Mouse (Mus musculus): ENCODE data around the gene Slc35f5. TPM values are rescaled to one million over a fixed set of nuclear protein-coding genes. Genes with fewer than 3 reads are reported as not detected.

The Slc35f5 gene
- total and polyA plus RNA-seq, 3 experiments: 1.6 to 24.6 (median 15.1) TPM

- Histone ChIP-seq H3K4me3 (ENCODE audit: low read depth, low read length) (no peak overlapping the region), H3K27me3 (ENCODE audit: insufficient read depth, low read length) (no peaks in the 10 kb centered on the region), H3K9me3 (replicated peaks) (no peaks in the 10 kb centered on the region; the same call in 1 of the 2 replicates), H3K36me3 (replicated peaks) (no peaks in the 10 kb centered on the region), H3K4me1 (ENCODE audit: insufficient read depth, low read depth, low read length) (no peaks in the 10 kb centered on the region)
- DNase-seq (ENCODE audit: low spot score): no peak
- no peak for TF ChIP-seq POLR2AphosphoS5 (IDR thresholded peaks at IDR 0.05; ENCODE audit: insufficient replicate concordance, low read depth, low read length)
- TF ChIP-seq TAL1 (conservative IDR thresholded peaks at IDR 0.05; ENCODE audit: low read depth, low read length): no peak
- no peak for TF ChIP-seq GATA1 (IDR thresholded peaks at IDR 0.05; ENCODE audit: borderline replicate concordance, low read length)
- TF ChIP-seq CTCF (IDR thresholded peaks at IDR 0.05; ENCODE audit: low read depth, low read length): no peak
- no peak for TF ChIP-seq GATA2 (IDR thresholded peaks at IDR 0.05; ENCODE audit: borderline replicate concordance, low read depth, low read length)
- ATAC-seq (ENCODE audit: extremely low read depth, insufficient number of reproducible peaks, low FRiP score, poor library complexity, severe bottlenecking): no peak
These were observed 83.2 kb downstream of the Slc35f5 start for GRCm38 (mm10) chr1:125643643-125644042.

Other genes with a start within 250 kb of the Slc35f5 start
- 569 and 654 TPM in 2 replicates for gene Actr3, start 124.9 kb upstream of the Slc35f5 start, total RNA-seq (2014; fragmentation: Nextera tagmentation)
- gene Actr3, start 124.9 kb upstream of the Slc35f5 start, total RNA-seq (2017): 682 and 756 TPM in 2 replicates
- 444 and 504 TPM in 2 replicates for gene Actr3, start 124.9 kb upstream of the Slc35f5 start, polyA plus RNA-seq (2012)
- gene Gpr39, start 116.4 kb downstream of the Slc35f5 start, total RNA-seq (2014; fragmentation: Nextera tagmentation): not detected in 2 replicates
- 0.06 and 0.22 TPM in 2 replicates for gene Gpr39, start 116.4 kb downstream of the Slc35f5 start, total RNA-seq (2017)
- not detected in 2 replicates for gene Gpr39, start 116.4 kb downstream of the Slc35f5 start, polyA plus RNA-seq (2012)